Comparison of ENCODE assay signal across 9 mouse cellular contexts in genomic region chr19:57482815-57483214, GRCm38 (mm10). TPM values are rescaled to one million over a fixed set of nuclear protein-coding genes. Genes with fewer than 3 reads are reported as not detected.
DNase-seq lines count a peak whose midpoint lies in the region; ATAC-seq lines count a peak whose summit lies in the region.
"Had no signal": no experiment of that assay in that cellular context is flagged by ENCODE, and none has a peak within 500 bp of the region (broad histone marks: within the 10 kb centered on the region; RNA-seq: fewer than 3 reads in every experiment).

No protein-coding gene starts in this region.

- no peaks in the 10 kb centered on the region for H3K36me3 ChIP-seq in forebrain, embryonic 11.5 days (ENCODE audit: control insufficient read depth, insufficient read depth, low read length)
- H3K36me3 ChIP-seq in forebrain, embryonic 14.5 days (ENCODE audit: control insufficient read depth, insufficient read depth, low read length): no peaks in the 10 kb centered on the region
- H3K36me3 ChIP-seq: hindbrain, embryonic 15.5 days had no signal

- H3K4me1 ChIP-seq in forebrain, embryonic 11.5 days (replicated peaks; ENCODE audit: control insufficient read depth, insufficient read depth, low read length): no peaks in the 10 kb centered on the region
- no peaks in the 10 kb centered on the region for H3K4me1 ChIP-seq in forebrain, embryonic 14.5 days (ENCODE audit: control insufficient read depth, insufficient read depth, low read length)
- H3K4me1 ChIP-seq: hindbrain, embryonic 15.5 days had no signal

- H3K9me3 ChIP-seq in forebrain, embryonic 11.5 days (ENCODE audit: control insufficient read depth, low read length): no peaks in the 10 kb centered on the region
- H3K9me3 ChIP-seq in forebrain, embryonic 14.5 days (replicated peaks; ENCODE audit: control insufficient read depth, low read length): no peaks in the 10 kb centered on the region
- H3K9me3 ChIP-seq: hindbrain, embryonic 15.5 days had no signal

- no peak for ATAC-seq in forebrain, embryonic 11.5 days (replicated peaks; ENCODE audit: low FRiP score)
- ATAC-seq in forebrain, embryonic 14.5 days: no peak

- no peaks in the 10 kb centered on the region for H3K27me3 ChIP-seq in forebrain, embryonic 11.5 days (ENCODE audit: control insufficient read depth, insufficient read depth, low read length)
- H3K27me3 ChIP-seq in forebrain, embryonic 14.5 days (replicated peaks; ENCODE audit: control insufficient read depth, insufficient read depth, low read length): no peaks in the 10 kb centered on the region
- H3K27me3 ChIP-seq: hindbrain, embryonic 15.5 days had no signal

- H3K4me3 ChIP-seq in forebrain, embryonic 11.5 days (ENCODE audit: low read depth, low read length): no peak overlapping the region
- no peak overlapping the region for H3K4me3 ChIP-seq in forebrain, embryonic 14.5 days (ENCODE audit: low read depth, low read length)
- H3K4me3 ChIP-seq: hindbrain, embryonic 15.5 days had no signal

- no peak overlapping the region for H3K4me2 ChIP-seq in forebrain, embryonic 11.5 days (ENCODE audit: low read depth, low read length, severe bottlenecking)
- no peak overlapping the region for H3K4me2 ChIP-seq in forebrain, embryonic 14.5 days (ENCODE audit: low read length)
- H3K4me2 ChIP-seq: hindbrain, embryonic 15.5 days had no signal

- WGBS in forebrain, embryonic 11.5 days: 85% methylated on average over 8 of the region's 8 CpGs
- 80% methylated on average over 8 of the region's 8 CpGs for WGBS in forebrain, embryonic 14.5 days

- H3K27ac ChIP-seq in forebrain, embryonic 11.5 days (ENCODE audit: low read depth, low read length): no peak overlapping the region
- no peak overlapping the region for H3K27ac ChIP-seq in forebrain, embryonic 14.5 days (ENCODE audit: low read depth, low read length)
- H3K27ac ChIP-seq: hindbrain, embryonic 15.5 days had no signal

- no peak overlapping the region for H3K9ac ChIP-seq in forebrain, embryonic 11.5 days (ENCODE audit: low read length)
- no peak overlapping the region for H3K9ac ChIP-seq in forebrain, embryonic 14.5 days (ENCODE audit: low read length)
- H3K9ac ChIP-seq: hindbrain, embryonic 15.5 days had no signal

- DNase-seq in forebrain, embryonic 11.5 days (ENCODE audit: low spot score): peak; percentile 61
- no peak for DNase-seq in forebrain, embryonic 14.5 days (ENCODE audit: low spot score)
- peak; percentile 26 for DNase-seq in right cerebral cortex, postnatal 4 days
- no peak for DNase-seq in right cerebral cortex, postnatal 25 days
- peak; percentile 48 to 73 for DNase-seq in cerebellum, postnatal 25 days
- peak; percentile 71 for DNase-seq in kidney, postnatal 14 days
- peak; percentile 11 to 51 for DNase-seq in natural killer cell, adult 2 months (ENCODE audit: low spot score in 2 of 2)
- DNase-seq in urinary bladder, postnatal 25 days (ENCODE audit: low spot score): peak; percentile 39

RNA-seq across cellular contexts. Expression of gene Trub1, which starts 30.1 kb away (rescaled TPM):
- 16.3 and 22.1 TPM in 2 replicates for polyA plus RNA-seq in forebrain, embryonic 11.5 days (2014; fragmentation: Nextera tagmentation; extraction: Ambion mirVana)
- polyA plus RNA-seq in forebrain, embryonic 14.5 days (2014; fragmentation: Nextera tagmentation; extraction: Ambion mirVana): 14.9 and 15.4 TPM in 2 replicates

Comparison
In these comparisons a context has a peak if more than half of its experiments do, and no peak if none do; other contexts are left out.
1. DNase-seq: peak in forebrain, embryonic 11.5 days (single experiment), right cerebral cortex, postnatal 4 days (single experiment), cerebellum, postnatal 25 days (2 of 2), kidney, postnatal 14 days (single experiment), natural killer cell, adult 2 months (2 of 2) and urinary bladder, postnatal 25 days (single experiment); none in forebrain, embryonic 14.5 days (single experiment) and right cerebral cortex, postnatal 25 days (single experiment).